Mouse (Mus musculus) erythroblast, embryonic 14.5 days (primary cell): ENCODE measurements around the gene Dennd6b.

Experiments
- GATA1 ChIP-seq: IDR thresholded peaks from 2 replicates; pipeline ENCODE4 v1.6.1; 2012; ENCODE audit warnings: low read length, inconsistent platforms, mixed read lengths
- TAL1 ChIP-seq: IDR thresholded peaks from 3 replicates; pipeline ENCODE4 v1.6.1; 2012; ENCODE audit warnings: low read length, inconsistent platforms, mixed read lengths

DNA sequence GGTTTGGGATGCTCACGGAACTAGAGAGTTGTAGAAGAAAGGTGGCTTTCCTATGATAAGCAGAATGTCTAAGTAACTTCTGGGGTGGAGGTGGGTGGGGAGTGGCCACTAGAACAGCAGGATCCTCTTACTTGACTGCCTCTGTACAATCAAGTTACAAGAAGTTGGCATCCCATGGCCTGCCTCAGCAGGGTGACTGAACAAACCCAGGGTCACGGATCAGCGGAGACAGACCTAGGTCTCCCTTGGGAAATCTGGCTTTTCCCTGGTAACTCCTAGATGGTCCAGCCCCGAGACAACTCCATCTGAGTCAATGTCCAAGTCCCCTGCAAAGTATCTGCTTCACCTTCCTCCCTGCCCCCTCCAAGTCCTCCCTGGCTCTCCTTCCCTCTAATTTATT, 48.4 kb downstream of the Dennd6b start:
- no peak for TF ChIP-seq TAL1
- no peak for TF ChIP-seq GATA1
